Mouse (Mus musculus) cortical plate, adult 2 months (tissue): ENCODE results near the gene Hoxd3.

Source experiments
- CTCF ChIP-seq: fragments of 200-500 bp; IDR thresholded peaks from 2 replicates; pipeline ENCODE4 v1.5.1; 2011; ENCODE audit warnings: mild to moderate bottlenecking, control low read depth, low read length; ENCODE audit not compliant: insufficient read depth; ENCODE audit errors: extremely low read depth
- POLR2A ChIP-seq: fragments of 200-500 bp; IDR thresholded peaks from 2 replicates; pipeline ENCODE4 v1.6.1; 2011; ENCODE audit warnings: mild to moderate bottlenecking, low read length, control low read depth; ENCODE audit not compliant: insufficient read depth; ENCODE audit errors: extremely low read depth

GRCm38 (mm10) chr2:74760146-74760545 is 48.4 kb downstream of the Hoxd3 start:
- TF ChIP-seq CTCF (no peak), POLR2A (no peak)
